Mouse (Mus musculus) midbrain, embryonic 16.5 days (tissue): ENCODE measurements around the gene Rpl18a. TPM values are rescaled to one million over a fixed set of nuclear protein-coding genes. Genes with fewer than 3 reads are reported as not detected.

Experiments
- ATAC-seq: fragments of 200-750 bp; cut with Nextera tagmentation; 2 replicates; pipeline ENCODE4 v1.8.0; 2017; ENCODE audit warnings: moderate TSS enrichment
- H3K27ac ChIP-seq: fragments of 300-500 bp; sonication (generic); 2 replicates; pipeline ENCODE4 v1.5.1; 2014; ENCODE audit warnings: mild to moderate bottlenecking, low read length, mixed read lengths
- H3K27me3 ChIP-seq: fragments of 300-500 bp; sonication (generic); 2 replicates; pipeline ENCODE4 v1.6.1; 2014; ENCODE audit warnings: low read depth, low read length, mixed read lengths; ENCODE audit not compliant: control insufficient read depth, insufficient read depth
- H3K36me3 ChIP-seq: fragments of 300-500 bp; sonication (generic); 2 replicates; pipeline ENCODE4 v1.6.1; 2014; ENCODE audit warnings: mild to moderate bottlenecking, low read length, moderate library complexity, mixed read lengths; ENCODE audit not compliant: control insufficient read depth, insufficient read depth
- H3K4me1 ChIP-seq: fragments of 300-500 bp; sonication (generic); 2 replicates; pipeline ENCODE4 v1.6.1; 2014; ENCODE audit warnings: mild to moderate bottlenecking, low read length, mixed read lengths; ENCODE audit not compliant: control insufficient read depth, insufficient read depth
- H3K4me2 ChIP-seq: fragments of 300-500 bp; sonication (generic); 2 replicates; pipeline ENCODE4 v1.6.1; 2014; ENCODE audit warnings: mild to moderate bottlenecking, low read length, mixed read lengths
- H3K4me3 ChIP-seq: fragments of 300-500 bp; sonication (generic); 2 replicates; pipeline ENCODE4 v1.5.1; 2014; ENCODE audit warnings: low read depth, mild to moderate bottlenecking, low read length, moderate library complexity, mixed read lengths
- H3K9ac ChIP-seq: fragments of 300-500 bp; sonication (generic); 2 replicates; pipeline ENCODE4 v1.6.1; 2014; ENCODE audit warnings: low read depth, low read length, mixed read lengths
- H3K9me3 ChIP-seq: fragments of 300-500 bp; sonication (generic); replicated peaks from 2 replicates; pipeline ENCODE4 v1.6.1; 2014; ENCODE audit warnings: mild to moderate bottlenecking, low read length, mixed read lengths; ENCODE audit not compliant: control insufficient read depth, poor library complexity, severe bottlenecking
- WGBS: fragments of 180-500 bp; shearing (Covaris S2); extraction: QIAGEN DNeasy Blood & Tissue Kit; methylation state at CpG from one replicate; pipeline ENCODE4 v1.1.7; 2014; 5-methylcytosine and 5-hydroxymethylcytosine counted together
- polyA plus RNA-seq: library from polyadenylated mRNA; unstranded; fragments of >200 nt; fragmentation: Nextera tagmentation; extraction: Ambion mirVana; gene quantifications from 2 replicates; pipeline ENCODE4 v1.2.1, GENCODE M21; 2015

Rpl18a gene
- polyA plus RNA-seq, 1 experiment from 2014 or later: 1,781 TPM

- Histone ChIP-seq H3K27me3 (peaks cover 8% of the 10 kb centered on the region; the same call in 1 of the 2 replicates), H3K4me2 (peak within 1 kb of the TSS; percentile 80), H3K27ac (peak within 1 kb of the TSS; percentile 91), H3K36me3 (0 out of 2 replicates have a peak, but pooled peaks cover 4% of the 10 kb centered on the region), H3K9ac (peak within 1 kb of the TSS; percentile 93), H3K4me1 (peaks cover 11% of the 10 kb centered on the region), H3K4me3 (peak within 1 kb of the TSS; percentile 72), H3K9me3 (no peaks in the 10 kb centered on the region)
- ATAC-seq: peak; percentile 95
- WGBS: under 1% methylated on average over 71 of the region's 86 CpGs
Observed at GRCm38 (mm10) chr8:70905831-70906736, 8.9 kb upstream of the Rpl18a start, which contains the start of gene Map1s. Gene Map1s, plus strand, starts transcription at chr8:70905932.

- Histone ChIP-seq H3K27me3 (peaks cover 8% of the 10 kb centered on the region; the same call in 1 of the 2 replicates), H3K36me3 (no peaks in the 10 kb centered on the region), H3K4me2 (peak overlapping the region; percentile 74), H3K9ac (peak overlapping the region; percentile 93), H3K27ac (peak overlapping the region; percentile 91), H3K4me1 (peaks cover 11% of the 10 kb centered on the region), H3K9me3 (no peaks in the 10 kb centered on the region), H3K4me3 (peak overlapping the region; percentile 72)
- peak; percentile 66 for ATAC-seq
- WGBS: 15% methylated on average over 8 of the region's 8 CpGs
Observed at GRCm38 (mm10) chr8:70905463-70905830, 8.2 kb upstream of the Rpl18a start.

DNA sequence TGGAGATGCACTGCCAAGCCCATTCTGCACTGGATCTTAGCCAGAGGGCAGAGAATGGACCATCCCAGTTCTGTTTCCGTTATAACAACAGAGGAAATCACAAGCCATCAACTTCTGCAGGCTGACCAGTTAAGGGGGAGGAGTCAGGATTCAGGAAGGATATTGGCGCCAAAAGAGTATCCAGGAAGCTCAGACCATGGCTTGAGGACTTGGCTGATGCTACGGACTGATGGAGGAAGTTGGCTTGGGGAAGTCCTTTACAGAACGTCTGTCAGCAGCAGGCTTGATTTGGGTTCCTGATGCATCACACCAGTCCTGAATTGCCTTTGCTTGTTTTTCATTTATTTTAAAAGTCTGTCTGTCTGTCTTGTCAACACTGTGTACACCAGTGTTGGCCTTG lies 7.3 kb upstream of the Rpl18a start:
- no peak for ATAC-seq
- 71% methylated on average over 4 of the region's 4 CpGs for WGBS
- Histone ChIP-seq H3K4me3 (no peak overlapping the region), H3K9ac (no peak overlapping the region), H3K36me3 (no peaks in the 10 kb centered on the region), H3K4me2 (no peak overlapping the region), H3K4me1 (peaks cover 11% of the 10 kb centered on the region), H3K27ac (no peak overlapping the region), H3K27me3 (peaks cover 8% of the 10 kb centered on the region; the same call in 1 of the 2 replicates), H3K9me3 (no peaks in the 10 kb centered on the region)

DNA sequence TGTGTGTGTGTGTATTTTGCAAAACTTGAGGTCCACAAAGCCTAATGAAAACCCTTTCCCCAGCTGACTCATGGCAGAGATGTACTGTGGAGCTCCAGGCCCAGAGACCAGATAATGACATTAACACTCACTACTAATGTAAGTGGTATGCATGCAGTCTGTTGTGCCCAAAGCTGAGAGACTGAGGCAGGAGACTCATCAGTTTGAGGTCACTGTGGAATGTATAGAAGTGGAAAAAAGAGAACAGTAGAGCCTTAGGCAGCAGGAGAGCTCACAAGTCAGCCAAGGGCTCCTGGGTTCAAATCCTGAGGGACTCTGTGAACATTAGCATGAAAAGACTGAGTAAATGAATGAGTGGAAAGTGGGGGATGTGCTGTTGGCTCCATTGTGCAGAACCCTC lies 6.4 kb upstream of the Rpl18a start:
- H3K9me3 ChIP-seq: no peaks in the 10 kb centered on the region
- no peak overlapping the region for H3K4me2 ChIP-seq
- H3K27me3 ChIP-seq: peaks cover 8% of the 10 kb centered on the region; the same call in 1 of the 2 replicates
- no peaks in the 10 kb centered on the region for H3K36me3 ChIP-seq
- H3K4me1 ChIP-seq: peaks cover 11% of the 10 kb centered on the region
- no peak overlapping the region for H3K4me3 ChIP-seq
- no peak for ATAC-seq
- H3K27ac ChIP-seq: no peak overlapping the region
- no peak overlapping the region for H3K9ac ChIP-seq

GRCm38 (mm10) chr8:70903112-70903511 lies 5.9 kb upstream of the Rpl18a start:
- H3K9ac ChIP-seq: no peak overlapping the region
- H3K4me3 ChIP-seq: no peak overlapping the region
- no peak for ATAC-seq
- WGBS: 57% methylated on average over 3 of the region's 4 CpGs
- no peak overlapping the region for H3K27ac ChIP-seq
- peaks cover 8% of the 10 kb centered on the region; the same call in 1 of the 2 replicates for H3K27me3 ChIP-seq
- no peaks in the 10 kb centered on the region for H3K36me3 ChIP-seq
- peaks cover 14% of the 10 kb centered on the region for H3K4me1 ChIP-seq
- H3K4me2 ChIP-seq: no peak overlapping the region
- H3K9me3 ChIP-seq: no peaks in the 10 kb centered on the region

GRCm38 (mm10) chr8:70902211-70902610 lies 5.0 kb upstream of the Rpl18a start:
- H3K27me3 ChIP-seq: peaks cover 8% of the 10 kb centered on the region; the same call in 1 of the 2 replicates
- WGBS: 31% methylated on average over 5 of the region's 5 CpGs
- H3K4me2 ChIP-seq: no peak overlapping the region
- H3K36me3 ChIP-seq: no peaks in the 10 kb centered on the region
- no peak overlapping the region for H3K4me3 ChIP-seq
- no peak for ATAC-seq
- H3K4me1 ChIP-seq: peaks cover 14% of the 10 kb centered on the region
- H3K27ac ChIP-seq: no peak overlapping the region
- no peak overlapping the region for H3K9ac ChIP-seq
- H3K9me3 ChIP-seq: no peaks in the 10 kb centered on the region

- peaks cover 14% of the 10 kb centered on the region for H3K4me1 ChIP-seq
- H3K27me3 ChIP-seq: peaks cover 8% of the 10 kb centered on the region; the same call in 1 of the 2 replicates
- no peaks in the 10 kb centered on the region for H3K9me3 ChIP-seq
- H3K36me3 ChIP-seq: no peaks in the 10 kb centered on the region
- 74% methylated on average over 2 of the region's 2 CpGs for WGBS
- H3K4me2 ChIP-seq: no peak overlapping the region
- H3K27ac ChIP-seq: no peak overlapping the region
- no peak overlapping the region for H3K9ac ChIP-seq
- no peak overlapping the region for H3K4me3 ChIP-seq
- no peak for ATAC-seq
Observed at GRCm38 (mm10) chr8:70900872-70901387, 3.7 kb upstream of the Rpl18a start.

GRCm38 (mm10) chr8:70899226-70899625 lies 2.0 kb upstream of the Rpl18a start:
- peaks cover 11% of the 10 kb centered on the region for H3K4me1 ChIP-seq
- H3K27me3 ChIP-seq: peaks cover 16% of the 10 kb centered on the region
- H3K36me3 ChIP-seq: peaks cover 15% of the 10 kb centered on the region
- no peaks in the 10 kb centered on the region for H3K9me3 ChIP-seq
- no peak overlapping the region for H3K4me3 ChIP-seq
- WGBS: 89% methylated on average over 2 of the region's 2 CpGs
- no peak overlapping the region for H3K27ac ChIP-seq
- H3K4me2 ChIP-seq: no peak overlapping the region
- H3K9ac ChIP-seq: 0 out of 2 replicates have a peak overlapping the region, but pooled peaks have one; percentile 6
- no peak for ATAC-seq
